Mouse (Mus musculus) CH12.LX (cell line): ENCODE measurements at regions not wholly inside any gene's neighbourhood (a gene's known extent, or its start where the extent isn't known, plus 50 kb on each side); places are given as distances from the start of the nearest gene placed in this dataset.

Experiments
- DNase-seq: peaks from one replicate; pipeline ENCODE4 v3.0.0-alpha.2; 2013; ENCODE audit errors: extremely low read depth
- H3K27ac ChIP-seq: 2 replicates; pipeline ENCODE4 v1.5.1; 2012; ENCODE audit warnings: low read depth, mild to moderate bottlenecking, control low read depth, moderate library complexity; ENCODE audit not compliant: insufficient read depth
- H3K27me3 ChIP-seq: replicated peaks from 2 replicates; pipeline ENCODE3; 2012; ENCODE audit warnings: inconsistent platforms
- H3K36me3 ChIP-seq, 2 experiments: replicated peaks in 1 of 2; 2 replicates each; pipeline versions ENCODE3 to v1.6.1; 2012; ENCODE audit warnings: inconsistent platforms in 1 of 2, low read length in 1 of 2, mild to moderate bottlenecking in 1 of 2, mixed read lengths in 1 of 2, moderate library complexity in 1 of 2; ENCODE audit not compliant: control insufficient read depth in 1 of 2, insufficient read depth in 1 of 2
- H3K4me1 ChIP-seq, 2 experiments: 2 replicates each; pipeline ENCODE4 v1.6.1; 2012; ENCODE audit warnings: inconsistent platforms in 1 of 2, moderate library complexity in 1 of 2; ENCODE audit not compliant: insufficient read depth in 2 of 2, control insufficient read depth in 1 of 2
- H3K4me2 ChIP-seq: 2 replicates; pipeline ENCODE4 v1.6.1; 2012; ENCODE audit warnings: low read depth, mild to moderate bottlenecking, control low read depth; ENCODE audit not compliant: poor library complexity, insufficient read depth, severe bottlenecking
- H3K4me3 ChIP-seq, 3 experiments: fragments of 150-350 bp in 1 of 3; sonication (generic) in 1 of 3; replicated peaks in 1 of 3; 2 replicates each; pipeline versions ENCODE3 to v1.5.1; 2011 to 2012; ENCODE audit warnings: low read depth in 2 of 3, low read length in 2 of 3, mild to moderate bottlenecking in 2 of 3, moderate library complexity in 2 of 3, control low read depth in 1 of 3, improper control_type of control experiment in 1 of 3, inconsistent platforms in 1 of 3, mixed read lengths in 1 of 3; ENCODE audit not compliant: poor library complexity in 1 of 3
- H3K79me2 ChIP-seq: replicated peaks from 2 replicates; pipeline ENCODE4 v1.6.1; 2012; ENCODE audit warnings: mild to moderate bottlenecking, moderate library complexity; ENCODE audit not compliant: control insufficient read depth, poor library complexity, insufficient read depth, severe bottlenecking; ENCODE audit errors: extremely low read depth
- H3K9ac ChIP-seq: 2 replicates; pipeline ENCODE4 v1.6.1; 2012; ENCODE audit warnings: low read depth, mild to moderate bottlenecking, control low read depth, moderate library complexity; ENCODE audit not compliant: insufficient read depth
- H3K9me3 ChIP-seq: replicated peaks from 2 replicates; pipeline ENCODE3; 2012; ENCODE audit warnings: low read length, inconsistent platforms, mixed read lengths
- BHLHE40 ChIP-seq: IDR thresholded peaks from 2 replicates; pipeline ENCODE4 v1.6.1; 2011; ENCODE audit warnings: mild to moderate bottlenecking, low read depth, low read length, improper control_type of control experiment
- CHD1 ChIP-seq: IDR thresholded peaks from 2 replicates; pipeline ENCODE4 v1.6.1; 2012; ENCODE audit warnings: low read depth, low read length, improper control_type of control experiment, inconsistent platforms
- CTCF ChIP-seq, 2 experiments: IDR thresholded peaks in 1 of 2; conservative IDR thresholded peaks in 1 of 2; 2 replicates each; pipeline ENCODE4 v1.5.1; 2011 to 2012; ENCODE audit warnings: low read depth in 2 of 2, low read length in 2 of 2, improper control_type of control experiment in 1 of 2, inconsistent platforms in 1 of 2, mild to moderate bottlenecking in 1 of 2, moderate library complexity in 1 of 2
- E2F4 ChIP-seq: IDR thresholded peaks from 2 replicates; pipeline ENCODE4 v1.6.1; 2011; ENCODE audit warnings: low read depth, low read length, improper control_type of control experiment; ENCODE audit not compliant: insufficient replicate concordance
- ELF1 ChIP-seq: IDR thresholded peaks from 2 replicates; pipeline ENCODE4 v1.6.1; 2014; ENCODE audit warnings: low read depth, mild to moderate bottlenecking, inconsistent platforms, low read length, improper control_type of control experiment
- ETS1 ChIP-seq: conservative IDR thresholded peaks from 2 replicates; pipeline ENCODE4 v1.6.1; 2012; ENCODE audit warnings: low read depth, mild to moderate bottlenecking, inconsistent platforms, low read length, improper control_type of control experiment, moderate library complexity
- GABPA ChIP-seq: IDR thresholded peaks from 2 replicates; pipeline ENCODE4 v1.6.1; 2012; ENCODE audit warnings: low read depth, low read length, improper control_type of control experiment, inconsistent platforms; ENCODE audit not compliant: insufficient replicate concordance
- HCFC1 ChIP-seq: IDR thresholded peaks from 2 replicates; pipeline ENCODE4 v1.6.1; 2012; ENCODE audit warnings: low read depth, mild to moderate bottlenecking, inconsistent platforms, low read length, improper control_type of control experiment
- MAX ChIP-seq: IDR thresholded peaks from 2 replicates; pipeline ENCODE4 v1.6.1; 2011; ENCODE audit warnings: low read length, improper control_type of control experiment
- MAZ ChIP-seq: IDR thresholded peaks from 2 replicates; pipeline ENCODE4 v1.6.1; 2012; ENCODE audit warnings: low read depth, mild to moderate bottlenecking, inconsistent platforms, low read length, improper control_type of control experiment, moderate library complexity
- MYC ChIP-seq: IDR thresholded peaks from 2 replicates; pipeline ENCODE4 v1.6.1; 2011; ENCODE audit warnings: low read depth, mild to moderate bottlenecking, improper control_type of control experiment, low read length
- NRF1 ChIP-seq: IDR thresholded peaks from 2 replicates; pipeline ENCODE4 v1.6.1; 2014; ENCODE audit warnings: low read depth, mild to moderate bottlenecking, inconsistent platforms, low read length, improper control_type of control experiment, moderate library complexity
- PAX5 ChIP-seq: IDR thresholded peaks from 2 replicates; pipeline ENCODE4 v1.6.1; 2012; ENCODE audit warnings: low read length, inconsistent platforms, mixed read lengths
- RAD21 ChIP-seq: IDR thresholded peaks from 2 replicates; pipeline ENCODE4 v1.6.1; 2011; ENCODE audit warnings: low read depth, mild to moderate bottlenecking, low read length, improper control_type of control experiment, moderate library complexity
- SIN3A ChIP-seq: IDR thresholded peaks from 2 replicates; pipeline ENCODE4 v1.6.1; 2012; ENCODE audit warnings: low read length, improper control_type of control experiment, inconsistent platforms
- SMC3 ChIP-seq: IDR thresholded peaks from 2 replicates; pipeline ENCODE4 v1.6.1; 2011; ENCODE audit warnings: low read depth, low read length, improper control_type of control experiment
- TBP ChIP-seq: conservative IDR thresholded peaks from 2 replicates; pipeline ENCODE4 v1.6.1; 2011; ENCODE audit warnings: low read depth, low read length, improper control_type of control experiment
- UBTF ChIP-seq: IDR thresholded peaks from 2 replicates; pipeline ENCODE4 v1.6.1; 2012; ENCODE audit warnings: low read depth, mild to moderate bottlenecking, inconsistent platforms, low read length, improper control_type of control experiment, moderate library complexity
- USF1 ChIP-seq: IDR thresholded peaks from 2 replicates; pipeline ENCODE4 v1.6.1; 2014; ENCODE audit warnings: low read depth, mild to moderate bottlenecking, inconsistent platforms, low read length, improper control_type of control experiment
- ZC3H11A ChIP-seq: IDR thresholded peaks from 2 replicates; pipeline ENCODE4 v1.6.1; 2012; ENCODE audit warnings: low read depth, mild to moderate bottlenecking, inconsistent platforms, low read length, improper control_type of control experiment
- ZMIZ1 ChIP-seq: IDR thresholded peaks from 2 replicates; pipeline ENCODE4 v1.6.1; 2012; ENCODE audit warnings: low read depth, mild to moderate bottlenecking, inconsistent platforms, low read length, improper control_type of control experiment
- dilution Hi-C: fragments of 300-500 bp; cut with MboI; formaldehyde crosslinking; loops from 2 replicates; pipeline ENCODE4 v1.14.3; 2020; ENCODE audit warnings: low sequenced_read_pairs; ENCODE audit not compliant: extremely low pct_unique_long_range_greater_than_20kb, extremely low pct_ligation_motif_present
- in situ Hi-C: fragments of 300-500 bp; cut with MboI; formaldehyde crosslinking; loops from 3 replicates; pipeline ENCODE4 v1.14.3; 2019; ENCODE audit warnings: low sequenced_read_pairs, low pct_ligation_motif_present, low pct_unique_long_range_greater_than_20kb, mixed read lengths

- TF ChIP-seq RAD21 = no peak
- TF ChIP-seq ZC3H11A = no peak
- no peak for TF ChIP-seq ZMIZ1
- no peak for TF ChIP-seq MAZ
- TF ChIP-seq USF1 = no peak
- TF ChIP-seq SIN3A = no peak
- TF ChIP-seq ELF1 = no peak
- no peak for TF ChIP-seq BHLHE40
- no peak for TF ChIP-seq MYC
- no peaks in the 10 kb centered on the region for H3K9me3 ChIP-seq
- in situ Hi-C loops (no loop called here), dilution Hi-C loops (no loop called here)
- no peak for DNase-seq
- no peak overlapping the region for H3K4me3 ChIP-seq
- peaks cover 4 to 19% of the 10 kb centered on the region in 2 experiments; a peak in 2 of 4 replicates for H3K4me1 ChIP-seq
- no peaks in the 10 kb centered on the region for H3K79me2 ChIP-seq
- H3K4me2 ChIP-seq = no peak overlapping the region
- no peaks in the 10 kb centered on the region for H3K27me3 ChIP-seq
- no peak overlapping the region for H3K27ac ChIP-seq
- H3K9ac ChIP-seq = no peak overlapping the region
- no peaks in the 10 kb centered on the region for H3K36me3 ChIP-seq
These were observed 67.0 kb upstream of the Eepd1 start for GRCm38 (mm10) chr9:25414315-25414714.

- in situ Hi-C loops = no loop called here
- dilution Hi-C loops = no loop called here
These were observed 54.4 kb upstream of the Eepd1 start for GRCm38 (mm10) chr9:25426941-25427340.

More at GRCm38 (mm10) chr9:25426941-25427340, 54.4 kb upstream of the Eepd1 start:
- H3K27me3 ChIP-seq = no peaks in the 10 kb centered on the region
- no peaks in the 10 kb centered on the region for H3K36me3 ChIP-seq
- H3K4me3 ChIP-seq = no peak overlapping the region
- no peaks in the 10 kb centered on the region for H3K79me2 ChIP-seq
- H3K9me3 ChIP-seq = no peaks in the 10 kb centered on the region
- H3K4me1 ChIP-seq = peaks cover 7 to 19% of the 10 kb centered on the region in 2 experiments; a peak in 3 of 4 replicates
- H3K27ac ChIP-seq = no peak overlapping the region
- no peak for TF ChIP-seq SIN3A
- no peak for TF ChIP-seq MYC
- no peak for TF ChIP-seq ETS1
- no peak for TF ChIP-seq SMC3
- TF ChIP-seq HCFC1 = no peak
- no peak for TF ChIP-seq MAX
- no peak for TF ChIP-seq CTCF (conservative IDR thresholded peaks at IDR 0.05 in 1 of 2, IDR thresholded peaks at IDR 0.05 in 1 of 2; ENCODE audit: low read depth in 2 of 2, low read length in 2 of 2)
- TF ChIP-seq GABPA = no peak
- TF ChIP-seq UBTF = no peak
- TF ChIP-seq E2F4 = no peak
- no peak for TF ChIP-seq NRF1
- no peak for TF ChIP-seq PAX5
- no peak for TF ChIP-seq TBP
- TF ChIP-seq CHD1 = no peak
- TF ChIP-seq ZMIZ1 = no peak
- TF ChIP-seq ELF1 = no peak
- DNase-seq = peak; percentile 29
- no peak overlapping the region for H3K4me2 ChIP-seq
- no peak overlapping the region for H3K9ac ChIP-seq
